Mouse (Mus musculus) small intestine, adult 2 months (tissue): Measurements from ENCODE around the gene Wdtc1. TPM values are rescaled to one million over a fixed set of nuclear protein-coding genes. Genes with fewer than 3 reads are reported as not detected.

ENCODE experiments used
- H3K27ac ChIP-seq: fragments of 200-500 bp; 2 replicates; pipeline ENCODE4 v1.5.1; 2012; ENCODE audit warnings: low read depth, low read length, control low read depth, inconsistent platforms; ENCODE audit not compliant: insufficient read depth
- H3K27me3 ChIP-seq: fragments of 200-500 bp; 2 replicates; pipeline ENCODE4 v1.6.1; 2012; ENCODE audit warnings: mild to moderate bottlenecking, moderate library complexity, low read length, inconsistent platforms; ENCODE audit not compliant: control insufficient read depth, insufficient read depth
- H3K36me3 ChIP-seq: fragments of 200-500 bp; 2 replicates; pipeline ENCODE4 v1.6.1; 2012; ENCODE audit warnings: mild to moderate bottlenecking, low read length, control low read depth, inconsistent platforms; ENCODE audit not compliant: control insufficient read depth, insufficient read depth
- H3K4me1 ChIP-seq: fragments of 200-500 bp; 2 replicates; pipeline ENCODE4 v1.6.1; 2012; ENCODE audit warnings: low read length, inconsistent platforms, mixed read lengths; ENCODE audit not compliant: control insufficient read depth, insufficient read depth, insufficient read length
- H3K4me3 ChIP-seq: fragments of 200-500 bp; 2 replicates; pipeline ENCODE4 v1.5.1; 2012; ENCODE audit warnings: low read depth, mild to moderate bottlenecking, control low read depth, inconsistent platforms, low read length, moderate library complexity
- CTCF ChIP-seq: fragments of 200-500 bp; IDR thresholded peaks from 2 replicates; pipeline ENCODE4 v1.5.1; 2012; ENCODE audit warnings: low read depth, mild to moderate bottlenecking, control low read depth, inconsistent platforms, low read length, moderate library complexity, mixed read lengths; ENCODE audit not compliant: insufficient replicate concordance, insufficient read length; ENCODE audit errors: extremely low read depth
- POLR2A ChIP-seq: fragments of 200-500 bp; IDR thresholded peaks from 2 replicates; pipeline ENCODE4 v1.6.1; 2012; ENCODE audit warnings: low read depth, mild to moderate bottlenecking, control low read depth, inconsistent platforms, low read length, moderate library complexity
- WGBS: fragments of 180-500 bp; shearing (Covaris S2); methylation state at CpG from one replicate; pipeline ENCODE4 v1.1.7; 2018; 5-methylcytosine and 5-hydroxymethylcytosine counted together
- polyA plus RNA-seq: library from polyadenylated mRNA; depleted of rRNA; stranded (reverse); fragments of >200 nt; gene quantifications from 2 replicates; pipeline ENCODE4 v1.2.3, GENCODE M21; 2012

The Wdtc1 gene
- polyA plus RNA-seq, 1 experiment: 90.5 TPM

- 25% methylated on average over 10 of the region's 10 CpGs for WGBS
- no peak overlapping the region for H3K27ac ChIP-seq
These were observed 22.7 kb upstream of the Wdtc1 start for GRCm38 (mm10) chr4:133375812-133376577.

GRCm38 (mm10) chr4:133374011-133374410 lies 20.7 kb upstream of the Wdtc1 start:
- WGBS: 68% methylated on average over 4 of the region's 4 CpGs
- H3K27me3 ChIP-seq: no peaks in the 10 kb centered on the region
- peaks cover 6% of the 10 kb centered on the region for H3K36me3 ChIP-seq
- TF ChIP-seq POLR2A (no peak), CTCF (no peak)
- H3K27ac ChIP-seq: no peak overlapping the region
- H3K4me1 ChIP-seq: peaks cover 39% of the 10 kb centered on the region
- H3K4me3 ChIP-seq: no peak overlapping the region

More at GRCm38 (mm10) chr4:133375812-133376577, 22.7 kb upstream of the Wdtc1 start:
- Histone ChIP-seq H3K4me3 (no peak overlapping the region), H3K27me3 (no peaks in the 10 kb centered on the region), H3K4me1 (peaks cover 43% of the 10 kb centered on the region), H3K36me3 (peaks cover 6% of the 10 kb centered on the region)
- TF ChIP-seq CTCF (no peak), POLR2A (no peak)

GRCm38 (mm10) chr4:133372278-133372665 lies 19.0 kb upstream of the Wdtc1 start:
- 24% methylated on average over 6 of the region's 6 CpGs for WGBS
- H3K27me3 ChIP-seq: no peaks in the 10 kb centered on the region
- H3K36me3 ChIP-seq: peaks cover 6% of the 10 kb centered on the region
- TF ChIP-seq CTCF (no peak), POLR2A (no peak)
- peak overlapping the region; percentile 46 for H3K4me3 ChIP-seq
- H3K4me1 ChIP-seq: peaks cover 34% of the 10 kb centered on the region
- peak overlapping the region; percentile 20; the same call in 1 of the 2 replicates for H3K27ac ChIP-seq

GRCm38 (mm10) chr4:133371621-133372277 lies 18.5 kb upstream of the Wdtc1 start:
- peak overlapping the region; percentile 20; the same call in 1 of the 2 replicates for H3K27ac ChIP-seq
- H3K4me1 ChIP-seq: peaks cover 34% of the 10 kb centered on the region
- peak overlapping the region; percentile 55 for H3K4me3 ChIP-seq
- 16% methylated on average over 7 of the region's 7 CpGs for WGBS
- no peaks in the 10 kb centered on the region for H3K27me3 ChIP-seq
- peaks cover 4% of the 10 kb centered on the region for H3K36me3 ChIP-seq
- TF ChIP-seq POLR2A (no peak), CTCF (no peak)

- Histone ChIP-seq H3K4me1 (peaks cover 34% of the 10 kb centered on the region), H3K27ac (peak overlapping the region; percentile 90), H3K4me3 (peak overlapping the region; percentile 92), H3K36me3 (peaks cover 4% of the 10 kb centered on the region), H3K27me3 (no peaks in the 10 kb centered on the region)
- 24% methylated on average over 22 of the region's 22 CpGs for WGBS
- no peak for TF ChIP-seq CTCF
- TF ChIP-seq POLR2A: no peak
These were observed 17.3 kb upstream of the Wdtc1 start for GRCm38 (mm10) chr4:133370298-133371274.

- WGBS: under 1% methylated on average over 40 of the region's 40 CpGs
- Histone ChIP-seq H3K27ac (peak within 1 kb of the TSS; percentile 90), H3K4me1 (peaks cover 26% of the 10 kb centered on the region), H3K27me3 (no peaks in the 10 kb centered on the region), H3K36me3 (peaks cover 2% of the 10 kb centered on the region), H3K4me3 (peak within 1 kb of the TSS; percentile 92)
- TF ChIP-seq CTCF (peak; percentile 84), POLR2A (peak; percentile 100)
These were observed 16.4 kb upstream of the Wdtc1 start, which contains the start of gene Slc9a1 for GRCm38 (mm10) chr4:133369553-133370297. Gene Slc9a1, plus strand, starts transcription at chr4:133369706.
